Mouse (Mus musculus) testis, adult 2 months (tissue): ENCODE results near the gene Med24. TPM values are rescaled to one million over a fixed set of nuclear protein-coding genes. Genes with fewer than 3 reads are reported as not detected.

ENCODE experiments used
- H3K27ac ChIP-seq: fragments of 200-500 bp; 2 replicates; pipeline ENCODE4 v1.5.1; 2012; ENCODE audit warnings: low read depth, low read length; ENCODE audit not compliant: control insufficient read depth, insufficient read depth
- H3K27me3 ChIP-seq: fragments of 200-500 bp; 2 replicates; pipeline ENCODE4 v1.6.1; 2012; ENCODE audit warnings: mild to moderate bottlenecking, low read length, moderate library complexity; ENCODE audit not compliant: control insufficient read depth, insufficient read depth
- H3K36me3 ChIP-seq: fragments of 200-500 bp; 2 replicates; pipeline ENCODE4 v1.6.1; 2012; ENCODE audit warnings: mild to moderate bottlenecking, low read length; ENCODE audit not compliant: control insufficient read depth, insufficient read depth
- H3K4me1 ChIP-seq: fragments of 200-500 bp; 2 replicates; pipeline ENCODE4 v1.6.1; 2012; ENCODE audit warnings: low read length; ENCODE audit not compliant: control insufficient read depth, insufficient read depth
- H3K4me3 ChIP-seq: fragments of 200-500 bp; 2 replicates; pipeline ENCODE4 v1.5.1; 2012; ENCODE audit warnings: low read depth, mild to moderate bottlenecking, low read length, moderate library complexity, mixed read lengths; ENCODE audit not compliant: control insufficient read depth
- CTCF ChIP-seq: fragments of 200-500 bp; IDR thresholded peaks from 2 replicates; pipeline ENCODE4 v1.5.1; 2012; ENCODE audit warnings: low read depth, mild to moderate bottlenecking, inconsistent platforms, low read length, moderate library complexity; ENCODE audit not compliant: control insufficient read depth, insufficient read depth, insufficient replicate concordance
- POLR2A ChIP-seq: fragments of 200-500 bp; IDR thresholded peaks from 2 replicates; pipeline ENCODE4 v1.6.1; 2012; ENCODE audit warnings: low read depth, mild to moderate bottlenecking, inconsistent platforms, low read length, moderate library complexity; ENCODE audit not compliant: control insufficient read depth
- polyA plus RNA-seq: library from polyadenylated mRNA; depleted of rRNA; stranded (reverse); fragments of >200 nt; gene quantifications from 2 replicates; pipeline ENCODE4 v1.2.3, GENCODE M21; 2012

The Med24 gene
- polyA plus RNA-seq, 1 experiment = 96.6 TPM

DNA sequence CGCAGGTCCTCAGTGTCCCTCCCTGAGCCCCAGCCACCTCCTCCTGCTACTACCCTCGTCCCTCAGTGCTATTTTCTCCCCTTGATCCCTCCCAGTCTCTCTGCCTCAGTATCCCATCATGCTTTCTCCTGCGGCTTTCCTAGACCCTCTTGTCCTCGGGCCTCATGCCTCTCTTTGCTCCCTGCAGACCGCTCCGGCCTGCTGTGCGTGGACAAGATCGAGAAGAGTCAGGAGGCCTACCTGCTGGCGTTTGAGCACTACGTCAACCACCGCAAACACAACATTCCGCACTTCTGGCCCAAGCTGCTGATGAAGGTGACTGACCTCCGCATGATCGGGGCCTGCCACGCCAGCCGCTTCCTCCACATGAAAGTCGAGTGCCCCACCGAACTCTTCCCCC lies 34.9 kb upstream of the Med24 start:
- no peaks in the 10 kb centered on the region for H3K36me3 ChIP-seq
- TF ChIP-seq POLR2A (no peak), CTCF (no peak)
- no peak overlapping the region for H3K4me3 ChIP-seq
- no peaks in the 10 kb centered on the region for H3K27me3 ChIP-seq
- H3K4me1 ChIP-seq = peaks cover 13% of the 10 kb centered on the region
- H3K27ac ChIP-seq = no peak overlapping the region

DNA sequence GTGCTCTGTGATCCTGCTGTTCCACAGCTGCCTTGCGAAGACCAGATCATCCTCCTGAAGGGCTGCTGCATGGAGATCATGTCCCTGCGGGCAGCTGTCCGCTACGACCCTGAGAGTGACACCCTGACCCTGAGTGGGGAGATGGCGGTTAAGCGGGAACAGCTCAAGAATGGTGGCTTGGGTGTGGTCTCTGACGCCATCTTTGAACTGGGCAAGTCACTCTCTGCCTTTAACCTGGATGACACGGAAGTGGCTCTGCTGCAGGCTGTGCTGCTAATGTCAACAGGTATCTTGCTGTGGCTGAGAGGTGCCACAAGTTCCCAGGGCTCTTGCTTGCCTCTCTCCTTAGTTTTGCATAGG lies 34.2 kb upstream of the Med24 start:
- TF ChIP-seq POLR2A (no peak), CTCF (no peak)
- Histone ChIP-seq H3K4me3 (no peak overlapping the region), H3K36me3 (no peaks in the 10 kb centered on the region), H3K27ac (no peak overlapping the region), H3K27me3 (no peaks in the 10 kb centered on the region), H3K4me1 (peaks cover 9% of the 10 kb centered on the region)

GRCm38 (mm10) chr11:98762756-98763501 lies 33.7 kb upstream of the Med24 start:
- Histone ChIP-seq H3K4me1 (peaks cover 4% of the 10 kb centered on the region), H3K27ac (no peak overlapping the region), H3K36me3 (no peaks in the 10 kb centered on the region), H3K27me3 (no peaks in the 10 kb centered on the region), H3K4me3 (no peak overlapping the region)
- TF ChIP-seq POLR2A (no peak), CTCF (no peak; the same call in 1 of the 2 replicates)

GRCm38 (mm10) chr11:98761939-98762338 lies 32.7 kb upstream of the Med24 start:
- H3K36me3 ChIP-seq = no peaks in the 10 kb centered on the region
- H3K4me3 ChIP-seq = no peak overlapping the region
- no peak for TF ChIP-seq POLR2A
- no peak for TF ChIP-seq CTCF
- H3K4me1 ChIP-seq = no peaks in the 10 kb centered on the region; the same call in 1 of the 2 replicates
- H3K27ac ChIP-seq = no peak overlapping the region
- no peaks in the 10 kb centered on the region for H3K27me3 ChIP-seq

GRCm38 (mm10) chr11:98756711-98757110 lies 27.5 kb upstream of the Med24 start:
- H3K27me3 ChIP-seq = no peaks in the 10 kb centered on the region
- no peak for TF ChIP-seq CTCF
- no peak for TF ChIP-seq POLR2A
- no peak overlapping the region for H3K4me3 ChIP-seq
- H3K27ac ChIP-seq = no peak overlapping the region
- peaks cover under 1% of the 10 kb centered on the region; the same call in 1 of the 2 replicates for H3K4me1 ChIP-seq
- no peaks in the 10 kb centered on the region for H3K36me3 ChIP-seq

DNA sequence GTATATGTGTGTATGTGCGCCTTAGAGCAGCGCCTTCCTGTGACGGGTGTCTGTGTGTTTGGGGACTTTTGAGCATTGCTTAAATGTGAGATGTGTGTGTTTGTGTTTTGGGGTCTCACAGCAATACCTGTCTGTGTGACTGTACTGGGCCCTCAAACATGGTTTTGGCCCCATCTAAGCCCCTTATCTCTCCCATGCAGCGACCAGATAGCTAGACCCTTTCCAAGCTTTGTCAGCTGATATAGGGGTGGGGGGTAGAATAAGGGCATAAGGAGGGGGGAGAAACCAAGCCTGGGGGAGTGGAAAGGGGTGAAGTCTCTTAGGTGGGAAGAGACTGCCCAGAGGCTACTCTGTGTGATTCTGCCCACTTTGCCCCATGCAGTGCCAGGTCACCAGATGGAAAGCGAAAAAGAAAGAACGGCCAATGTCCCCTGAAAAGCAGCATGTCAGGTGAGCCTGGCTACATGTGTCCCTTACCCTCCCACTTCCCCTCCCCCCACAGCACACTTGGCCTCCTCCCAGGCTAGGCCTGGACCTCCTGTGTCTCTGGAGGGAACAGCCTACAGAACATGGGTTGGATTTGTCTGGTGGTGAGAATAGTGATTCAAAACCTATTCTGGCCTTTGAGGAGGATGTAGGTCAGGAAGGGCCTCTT lies 26.6 kb upstream of the Med24 start:
- H3K4me1 ChIP-seq = peaks cover 2% of the 10 kb centered on the region; the same call in 1 of the 2 replicates
- TF ChIP-seq CTCF (no peak), POLR2A (no peak)
- H3K27ac ChIP-seq = no peak overlapping the region
- H3K27me3 ChIP-seq = no peaks in the 10 kb centered on the region
- no peak overlapping the region for H3K4me3 ChIP-seq
- H3K36me3 ChIP-seq = no peaks in the 10 kb centered on the region

- no peaks in the 10 kb centered on the region for H3K36me3 ChIP-seq
- peaks cover 4% of the 10 kb centered on the region for H3K4me1 ChIP-seq
- H3K27ac ChIP-seq = no peak overlapping the region
- H3K4me3 ChIP-seq = no peak overlapping the region
- TF ChIP-seq POLR2A (no peak), CTCF (peak; percentile 91)
- H3K27me3 ChIP-seq = no peaks in the 10 kb centered on the region
Measured at GRCm38 (mm10) chr11:98754621-98755181, 25.5 kb upstream of the Med24 start.
